Mouse (Mus musculus): ENCODE results near the gene Palld. TPM values are rescaled to one million over a fixed set of nuclear protein-coding genes. Genes with fewer than 3 reads are reported as not detected.
A peak's percentile ranks its signal among the peaks of the same experiment; 100 is the strongest.

Gene Palld
- polyA plus RNA-seq, 1 experiment from 2014 or later = 83.1 TPM

DNA sequence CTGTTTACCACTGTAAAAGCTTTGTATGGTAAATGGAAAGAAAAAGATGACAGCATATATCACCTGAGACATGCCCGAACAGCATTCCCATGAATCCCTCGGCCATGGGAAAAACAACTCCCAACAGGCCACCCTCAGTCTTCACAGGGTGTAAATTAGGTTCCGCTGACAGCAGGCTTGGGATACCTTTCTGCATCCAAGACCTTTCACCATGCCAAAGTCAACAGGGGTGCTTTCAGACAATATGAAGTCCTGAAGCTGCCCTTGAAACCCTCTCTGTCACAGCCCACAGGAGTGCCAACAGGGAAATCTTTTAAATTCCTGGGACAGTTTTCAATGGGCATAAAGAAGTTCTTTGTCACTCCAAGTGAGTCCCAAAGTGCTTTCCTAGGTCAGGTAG lies 285.4 kb downstream of the Palld start:
- no peak overlapping the region for H3K4me2 ChIP-seq (ENCODE audit: low read depth, low read length)
- no peak overlapping the region for H3K4me3 ChIP-seq (replicated peaks; ENCODE audit: low read length)
- H3K27me3 ChIP-seq (ENCODE audit: control insufficient read depth, insufficient read depth, low read length) = no peaks in the 10 kb centered on the region
- no peaks in the 10 kb centered on the region for H3K4me1 ChIP-seq (ENCODE audit: control insufficient read depth, insufficient read depth, low read length)
- H3K9me3 ChIP-seq (replicated peaks; ENCODE audit: control insufficient read depth, low read length) = no peaks in the 10 kb centered on the region
- WGBS = 81% methylated on average over 3 of the region's 3 CpGs
- ATAC-seq (ENCODE audit: insufficient read depth, low FRiP score) = no peak
- H3K9ac ChIP-seq (ENCODE audit: low read length) = no peak overlapping the region
- H3K27ac ChIP-seq (ENCODE audit: low read length) = no peak overlapping the region
- no peaks in the 10 kb centered on the region for H3K36me3 ChIP-seq (ENCODE audit: control insufficient read depth, insufficient read depth, low read length)

DNA sequence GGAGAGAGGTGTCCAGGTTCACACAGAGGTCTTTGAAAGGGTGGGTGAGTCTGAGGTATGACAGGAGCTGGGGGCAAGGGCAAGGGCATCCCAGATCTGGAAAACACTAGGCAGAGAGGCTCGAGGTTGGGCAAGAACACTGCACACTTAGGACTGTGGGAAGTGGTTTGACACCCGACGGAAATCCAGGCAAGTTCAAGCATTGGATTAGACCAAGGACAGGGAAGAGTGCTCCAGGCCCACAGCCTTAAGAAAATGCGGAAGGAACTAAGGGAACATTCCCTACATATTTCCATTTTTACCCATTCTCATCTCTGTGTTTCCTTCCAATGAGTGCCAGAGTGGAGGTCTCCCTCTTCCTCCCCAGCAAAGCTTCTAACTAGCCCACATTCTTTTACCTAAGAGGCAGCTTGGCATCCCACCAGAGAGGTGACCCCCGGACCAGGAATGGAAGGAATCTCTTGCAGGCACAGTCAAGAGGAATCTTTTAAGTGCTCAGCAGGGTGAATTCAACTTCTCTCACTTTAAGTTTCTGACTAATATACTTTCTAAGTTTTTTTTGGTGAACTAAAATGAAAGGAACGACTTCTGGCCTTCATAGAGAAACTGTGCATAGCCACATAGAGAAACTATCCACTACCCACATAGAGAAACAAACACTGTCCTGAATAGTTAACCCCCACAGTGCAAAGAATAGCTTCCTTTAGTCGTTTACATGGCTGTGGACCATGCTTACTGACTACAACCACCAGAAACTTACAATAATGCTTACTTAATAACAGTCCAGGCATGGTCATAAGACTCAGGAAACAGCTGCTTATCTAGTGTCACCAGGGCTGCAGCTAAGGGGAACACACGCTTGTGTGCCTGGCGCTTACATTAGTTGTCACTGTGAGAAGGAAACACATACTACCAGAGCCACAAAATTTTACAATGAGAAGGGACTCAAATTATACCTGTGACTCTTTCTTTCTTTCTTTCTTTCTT lies 286.5 kb downstream of the Palld start:
- Histone ChIP-seq H3K27me3 (ENCODE audit: control insufficient read depth, insufficient read depth, low read length) (no peaks in the 10 kb centered on the region), H3K9me3 (replicated peaks; ENCODE audit: control insufficient read depth, low read length) (no peaks in the 10 kb centered on the region), H3K4me3 (replicated peaks; ENCODE audit: low read length) (no peak overlapping the region), H3K4me1 (ENCODE audit: control insufficient read depth, insufficient read depth, low read length) (0 out of 2 replicates have a peak, but pooled peaks cover 5% of the 10 kb centered on the region), H3K9ac (ENCODE audit: low read length) (no peak overlapping the region), H3K36me3 (ENCODE audit: control insufficient read depth, insufficient read depth, low read length) (no peaks in the 10 kb centered on the region), H3K27ac (ENCODE audit: low read length) (no peak overlapping the region), H3K4me2 (ENCODE audit: low read depth, low read length) (no peak overlapping the region)
- WGBS = 61% methylated on average over 9 of the region's 9 CpGs
- no peak; the same call in 1 of the 2 replicates for ATAC-seq (ENCODE audit: insufficient read depth, low FRiP score)

DNA sequence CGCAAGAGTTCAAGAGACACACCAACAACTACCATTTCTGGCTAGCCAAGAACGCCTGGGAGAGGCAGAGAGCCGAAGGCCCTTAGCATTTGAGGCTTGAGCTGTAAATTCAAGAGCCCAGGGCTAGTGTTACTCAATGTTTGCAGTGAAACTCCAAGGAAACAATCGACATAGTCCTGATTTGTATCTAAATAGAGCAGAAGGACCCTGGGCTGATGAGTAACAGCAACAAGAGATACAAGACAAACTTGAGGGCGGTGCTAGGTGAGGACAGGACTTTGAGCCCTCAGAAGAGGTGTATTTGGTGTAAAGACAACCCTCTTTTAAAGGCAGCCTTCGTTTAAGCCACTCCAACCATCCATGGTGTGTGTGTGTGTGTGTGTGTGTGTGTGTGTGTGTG lies 290.7 kb downstream of the Palld start:
- H3K9me3 ChIP-seq (replicated peaks; ENCODE audit: control insufficient read depth, low read length) = no peaks in the 10 kb centered on the region
- H3K4me1 ChIP-seq (ENCODE audit: control insufficient read depth, insufficient read depth, low read length) = peaks cover 5% of the 10 kb centered on the region; the same call in 1 of the 2 replicates
- H3K9ac ChIP-seq (ENCODE audit: low read length) = no peak overlapping the region
- no peak overlapping the region for H3K4me2 ChIP-seq (ENCODE audit: low read depth, low read length)
- no peaks in the 10 kb centered on the region for H3K36me3 ChIP-seq (ENCODE audit: control insufficient read depth, insufficient read depth, low read length)
- H3K27ac ChIP-seq (ENCODE audit: low read length) = no peak overlapping the region; the same call in 1 of the 2 replicates
- H3K27me3 ChIP-seq (ENCODE audit: control insufficient read depth, insufficient read depth, low read length) = no peaks in the 10 kb centered on the region
- no peak for ATAC-seq (ENCODE audit: insufficient read depth, low FRiP score)
- no peak overlapping the region for H3K4me3 ChIP-seq (replicated peaks; ENCODE audit: low read length)
- WGBS = 80% methylated on average over 6 of the region's 6 CpGs

DNA sequence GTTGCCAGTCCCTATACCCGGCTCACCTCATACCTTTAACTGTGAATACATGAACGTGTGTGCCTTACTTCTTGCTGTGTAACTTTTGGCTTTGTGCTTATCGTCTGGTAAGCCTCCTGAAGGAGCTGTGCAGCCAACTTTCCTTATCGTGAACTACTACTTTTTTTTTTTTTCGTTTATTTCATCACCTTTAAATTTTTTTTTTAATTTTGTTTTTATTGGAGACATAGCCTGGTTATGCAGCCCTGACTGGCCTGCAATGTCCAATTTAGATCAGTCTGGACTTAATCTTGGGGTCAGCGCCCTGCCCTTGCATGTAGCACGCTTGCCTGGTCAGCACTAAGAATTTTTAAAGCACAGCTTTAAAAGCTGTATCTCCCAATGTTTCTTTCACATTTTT lies 291.4 kb downstream of the Palld start:
- 78% methylated on average over 7 of the region's 7 CpGs for WGBS
- Histone ChIP-seq H3K4me1 (ENCODE audit: control insufficient read depth, insufficient read depth, low read length) (peaks cover 5% of the 10 kb centered on the region; the same call in 1 of the 2 replicates), H3K9me3 (replicated peaks; ENCODE audit: control insufficient read depth, low read length) (no peaks in the 10 kb centered on the region)

DNA sequence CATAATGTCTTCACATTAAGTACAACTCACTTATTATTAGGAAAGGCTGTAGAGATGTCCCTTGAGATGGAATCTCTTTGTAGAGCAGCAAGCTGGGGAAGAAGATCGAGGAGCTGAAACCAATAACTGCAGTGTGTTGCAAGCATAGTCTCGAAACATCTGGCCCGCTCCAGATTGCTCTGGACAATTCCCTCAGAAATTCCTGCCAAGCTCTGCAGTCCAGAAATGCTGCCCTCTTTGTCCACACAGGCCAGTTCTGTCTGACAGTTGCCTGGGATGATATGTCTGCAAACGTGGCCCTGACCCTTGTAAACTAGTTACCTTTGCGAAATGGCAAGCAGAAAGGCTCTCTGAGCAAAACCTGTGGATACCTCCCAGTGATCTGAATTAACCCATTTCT lies 291.9 kb downstream of the Palld start:
- H3K36me3 ChIP-seq (ENCODE audit: control insufficient read depth, insufficient read depth, low read length) = no peaks in the 10 kb centered on the region
- H3K4me3 ChIP-seq (replicated peaks; ENCODE audit: low read length) = no peak overlapping the region
- H3K9ac ChIP-seq (ENCODE audit: low read length) = no peak overlapping the region
- 69% methylated on average over 5 of the region's 5 CpGs for WGBS
- H3K9me3 ChIP-seq (replicated peaks; ENCODE audit: control insufficient read depth, low read length) = no peaks in the 10 kb centered on the region
- H3K4me1 ChIP-seq (ENCODE audit: control insufficient read depth, insufficient read depth, low read length) = peaks cover 5% of the 10 kb centered on the region; the same call in 1 of the 2 replicates
- ATAC-seq (ENCODE audit: insufficient read depth, low FRiP score) = no peak
- no peak overlapping the region for H3K27ac ChIP-seq (ENCODE audit: low read length)
- H3K4me2 ChIP-seq (ENCODE audit: low read depth, low read length) = no peak overlapping the region
- no peaks in the 10 kb centered on the region for H3K27me3 ChIP-seq (ENCODE audit: control insufficient read depth, insufficient read depth, low read length)

More for the DNA sequence above, 291.4 kb downstream of the Palld start:
- no peak overlapping the region for H3K4me2 ChIP-seq (ENCODE audit: low read depth, low read length)
- H3K27ac ChIP-seq (ENCODE audit: low read length) = no peak overlapping the region
- H3K4me3 ChIP-seq (replicated peaks; ENCODE audit: low read length) = no peak overlapping the region
- no peaks in the 10 kb centered on the region for H3K36me3 ChIP-seq (ENCODE audit: control insufficient read depth, insufficient read depth, low read length)
- H3K27me3 ChIP-seq (ENCODE audit: control insufficient read depth, insufficient read depth, low read length) = no peaks in the 10 kb centered on the region
- H3K9ac ChIP-seq (ENCODE audit: low read length) = no peak overlapping the region
- ATAC-seq (ENCODE audit: insufficient read depth, low FRiP score) = no peak

DNA sequence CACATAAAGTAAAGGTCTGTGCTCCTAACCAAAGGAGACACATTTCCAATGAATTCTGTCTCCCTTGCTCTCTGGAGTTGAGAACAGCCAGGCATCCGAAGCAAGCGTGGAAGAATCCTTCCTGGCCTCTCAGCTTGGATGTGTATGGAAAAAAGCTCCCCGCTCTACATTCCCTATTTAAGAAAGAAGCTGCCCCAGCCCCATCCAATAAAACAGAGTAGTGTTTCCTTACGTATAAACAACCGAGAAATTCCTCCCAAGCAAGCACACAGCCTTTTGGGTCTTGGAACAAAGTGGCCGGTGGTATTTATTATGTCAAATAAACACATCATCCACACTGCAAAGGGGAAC lies 295.1 kb downstream of the Palld start:
- H3K36me3 ChIP-seq (ENCODE audit: control insufficient read depth, insufficient read depth, low read length) = no peaks in the 10 kb centered on the region
- 31% methylated on average over 6 of the region's 6 CpGs for WGBS
- H3K27ac ChIP-seq (ENCODE audit: low read length) = peak overlapping the region; percentile 89
- ATAC-seq (ENCODE audit: insufficient read depth, low FRiP score) = peak; percentile 31
- peaks cover 5% of the 10 kb centered on the region; the same call in 1 of the 2 replicates for H3K4me1 ChIP-seq (ENCODE audit: control insufficient read depth, insufficient read depth, low read length)
- H3K9me3 ChIP-seq (replicated peaks; ENCODE audit: control insufficient read depth, low read length) = no peaks in the 10 kb centered on the region
- H3K4me3 ChIP-seq (replicated peaks; ENCODE audit: low read length) = no peak overlapping the region
- no peaks in the 10 kb centered on the region for H3K27me3 ChIP-seq (ENCODE audit: control insufficient read depth, insufficient read depth, low read length)
- peak overlapping the region; percentile 45 for H3K4me2 ChIP-seq (ENCODE audit: low read depth, low read length)
- H3K9ac ChIP-seq (ENCODE audit: low read length) = peak overlapping the region; percentile 43

DNA sequence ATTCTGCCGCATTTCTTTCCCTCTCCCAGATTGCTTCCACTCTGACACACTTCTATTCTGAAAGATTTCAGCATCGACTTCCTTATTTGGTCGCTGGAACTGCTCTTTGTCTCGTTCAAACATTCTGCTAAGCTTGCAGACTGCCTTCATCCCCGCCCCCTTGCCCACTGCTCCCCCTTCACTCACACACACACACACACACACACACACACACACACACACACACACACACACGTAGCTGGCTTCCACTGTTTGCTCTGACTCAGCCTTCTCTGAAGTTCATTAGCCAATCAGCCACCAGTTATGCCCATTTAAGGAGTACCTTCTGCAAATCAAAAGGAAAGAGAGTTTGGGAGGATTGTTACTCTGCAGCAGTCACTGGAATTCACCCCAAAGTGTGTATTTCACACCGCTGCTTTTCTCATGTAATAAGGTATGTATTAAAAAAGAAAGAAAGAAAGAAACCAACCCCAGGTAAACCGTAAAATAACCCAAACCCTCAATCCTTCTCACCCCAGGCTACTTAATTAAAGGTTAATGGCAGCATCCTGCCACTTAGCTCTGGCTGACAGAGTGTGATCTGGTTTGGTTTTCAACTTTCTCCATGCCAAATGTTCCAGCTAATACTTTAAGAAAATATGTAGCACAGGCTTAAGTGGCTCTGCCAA lies 295.6 kb downstream of the Palld start:
- no peaks in the 10 kb centered on the region for H3K9me3 ChIP-seq (replicated peaks; ENCODE audit: control insufficient read depth, low read length)
- H3K27me3 ChIP-seq (ENCODE audit: control insufficient read depth, insufficient read depth, low read length) = no peaks in the 10 kb centered on the region
- H3K4me1 ChIP-seq (ENCODE audit: control insufficient read depth, insufficient read depth, low read length) = peaks cover 5% of the 10 kb centered on the region; the same call in 1 of the 2 replicates
- H3K9ac ChIP-seq (ENCODE audit: low read length) = peak overlapping the region; percentile 56
- H3K4me2 ChIP-seq (ENCODE audit: low read depth, low read length) = peak overlapping the region; percentile 45
- H3K4me3 ChIP-seq (replicated peaks; ENCODE audit: low read length) = 0 out of 2 replicates have a peak overlapping the region, but pooled peaks have one; percentile 8
- no peaks in the 10 kb centered on the region for H3K36me3 ChIP-seq (ENCODE audit: control insufficient read depth, insufficient read depth, low read length)
- peak overlapping the region; percentile 89 for H3K27ac ChIP-seq (ENCODE audit: low read length)
- WGBS = 8% methylated on average over 8 of the region's 8 CpGs
- peak; percentile 92 for ATAC-seq (ENCODE audit: insufficient read depth, low FRiP score)

DNA sequence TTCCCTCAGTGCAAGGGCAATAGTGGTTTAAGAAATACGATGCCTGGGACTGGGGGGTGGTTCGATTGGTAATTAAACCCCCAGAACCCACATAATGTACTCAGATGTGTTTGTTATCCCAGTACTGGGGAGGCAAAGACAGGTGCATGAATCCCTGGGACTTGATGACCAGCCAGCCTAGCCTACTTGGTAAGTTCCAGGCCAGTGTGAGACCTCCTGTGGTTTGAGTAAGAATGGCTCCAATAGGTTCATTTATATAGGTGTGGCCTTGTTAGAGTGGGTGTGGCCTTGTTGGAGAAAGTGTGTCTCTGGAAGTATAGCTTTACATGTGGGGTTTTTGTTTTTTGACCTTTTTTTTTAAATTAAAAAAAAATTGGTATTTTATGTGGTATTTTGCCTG lies 297.6 kb downstream of the Palld start:
- Histone ChIP-seq H3K9ac (ENCODE audit: low read length) (no peak overlapping the region), H3K4me2 (ENCODE audit: low read depth, low read length) (no peak overlapping the region), H3K27me3 (ENCODE audit: control insufficient read depth, insufficient read depth, low read length) (no peaks in the 10 kb centered on the region), H3K27ac (ENCODE audit: low read length) (no peak overlapping the region), H3K9me3 (replicated peaks; ENCODE audit: control insufficient read depth, low read length) (no peaks in the 10 kb centered on the region), H3K4me3 (replicated peaks; ENCODE audit: low read length) (no peak overlapping the region), H3K4me1 (ENCODE audit: control insufficient read depth, insufficient read depth, low read length) (no peaks in the 10 kb centered on the region; the same call in 1 of the 2 replicates), H3K36me3 (ENCODE audit: control insufficient read depth, insufficient read depth, low read length) (no peaks in the 10 kb centered on the region)
- ATAC-seq (ENCODE audit: insufficient read depth, low FRiP score) = no peak
- 92% methylated on average over 2 of the region's 2 CpGs for WGBS

DNA sequence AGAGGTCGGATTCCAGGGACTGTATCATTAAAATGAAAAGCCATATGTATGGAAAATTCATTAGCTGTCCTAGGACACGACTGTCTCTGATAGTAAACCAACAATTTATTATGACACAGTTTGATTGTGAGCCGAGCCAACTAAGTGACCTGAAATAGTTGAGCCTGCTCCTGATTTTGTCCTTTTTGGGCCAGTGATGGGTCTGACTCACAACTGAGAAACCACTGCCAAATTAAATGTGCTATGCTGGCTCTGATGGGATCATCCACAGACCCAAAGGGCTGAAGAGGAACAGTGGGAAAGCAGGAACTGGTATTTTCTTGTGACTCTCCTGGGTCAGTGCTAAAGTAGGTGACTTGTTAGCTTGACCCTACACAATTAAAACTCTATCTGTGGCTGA lies 305.6 kb downstream of the Palld start:
- no peak for ATAC-seq (ENCODE audit: insufficient read depth, low FRiP score)
- H3K4me3 ChIP-seq (replicated peaks; ENCODE audit: low read length) = no peak overlapping the region
- peaks cover 8% of the 10 kb centered on the region; the same call in 1 of the 2 replicates for H3K4me1 ChIP-seq (ENCODE audit: control insufficient read depth, insufficient read depth, low read length)
- no peaks in the 10 kb centered on the region for H3K9me3 ChIP-seq (replicated peaks; ENCODE audit: control insufficient read depth, low read length)
- 61% methylated on average over 3 of the region's 3 CpGs for WGBS
- H3K4me2 ChIP-seq (ENCODE audit: low read depth, low read length) = no peak overlapping the region
- no peaks in the 10 kb centered on the region for H3K27me3 ChIP-seq (ENCODE audit: control insufficient read depth, insufficient read depth, low read length)
- H3K9ac ChIP-seq (ENCODE audit: low read length) = no peak overlapping the region
- no peaks in the 10 kb centered on the region for H3K36me3 ChIP-seq (ENCODE audit: control insufficient read depth, insufficient read depth, low read length)
- H3K27ac ChIP-seq (ENCODE audit: low read length) = no peak overlapping the region

Measured in stomach, embryonic 16.5 days (tissue).